Mouse (Mus musculus): Measurements from ENCODE around the gene Zfp637. TPM values are rescaled to one million over a fixed set of nuclear protein-coding genes. Genes with fewer than 3 reads are reported as not detected.

Gene Zfp637
- total and polyA plus RNA-seq, 2 experiments from 2014 or later = 52.9 to 67.6 TPM

DNA sequence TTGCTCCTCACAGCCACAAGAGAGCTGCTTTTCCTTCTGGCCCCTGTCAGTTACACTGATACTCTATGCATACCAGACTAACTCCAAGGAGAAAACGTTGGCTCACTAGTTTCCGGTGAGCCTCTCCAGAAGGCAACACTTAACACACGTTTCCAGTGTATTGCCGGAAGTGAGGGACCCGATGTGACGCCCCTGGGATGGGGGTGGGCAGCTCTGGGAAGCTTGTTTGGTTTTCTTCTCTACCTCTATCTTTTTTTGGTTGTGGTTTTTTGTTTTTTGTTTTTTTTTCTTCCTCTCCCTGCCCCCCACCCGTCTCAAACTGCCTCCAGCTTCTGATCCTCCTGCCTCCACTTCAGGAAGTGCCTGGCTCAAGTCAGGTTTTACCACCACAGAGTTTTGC is 41.0 kb downstream of the Zfp637 start:
- TF ChIP-seq EP300 (IDR thresholded peaks at IDR 0.05; ENCODE audit: low read depth) = no peak
- TF ChIP-seq CTCF (IDR thresholded peaks at IDR 0.05; ENCODE audit: low read depth) = no peak
- no peak overlapping the region for H3K9ac ChIP-seq (replicated peaks; ENCODE audit: low read depth, low read length)
- DNase-seq (ENCODE audit: low spot score) = no peak
- no peak overlapping the region; the same call in 1 of the 2 replicates for H3K27ac ChIP-seq (ENCODE audit: low read depth)
- no peaks in the 10 kb centered on the region for H3K9me3 ChIP-seq (replicated peaks; ENCODE audit: control insufficient read depth, low read length)
- H3K4me3 ChIP-seq (ENCODE audit: low read depth, low read length) = no peak overlapping the region
- no peaks in the 10 kb centered on the region for H3K36me3 ChIP-seq (replicated peaks; ENCODE audit: control insufficient read depth, insufficient read depth, low read length)
- H3K4me2 ChIP-seq (ENCODE audit: low read depth, low read length) = no peak overlapping the region
- H3K27me3 ChIP-seq (ENCODE audit: control insufficient read depth, insufficient read depth, low read length) = no peaks in the 10 kb centered on the region
- ATAC-seq (ENCODE audit: insufficient read depth, low read depth) = no peak
- peaks cover 14% of the 10 kb centered on the region; the same call in 1 of the 2 replicates for H3K4me1 ChIP-seq (ENCODE audit: control insufficient read depth, insufficient read depth)
- 56% methylated on average over 7 of the region's 7 CpGs for WGBS

DNA sequence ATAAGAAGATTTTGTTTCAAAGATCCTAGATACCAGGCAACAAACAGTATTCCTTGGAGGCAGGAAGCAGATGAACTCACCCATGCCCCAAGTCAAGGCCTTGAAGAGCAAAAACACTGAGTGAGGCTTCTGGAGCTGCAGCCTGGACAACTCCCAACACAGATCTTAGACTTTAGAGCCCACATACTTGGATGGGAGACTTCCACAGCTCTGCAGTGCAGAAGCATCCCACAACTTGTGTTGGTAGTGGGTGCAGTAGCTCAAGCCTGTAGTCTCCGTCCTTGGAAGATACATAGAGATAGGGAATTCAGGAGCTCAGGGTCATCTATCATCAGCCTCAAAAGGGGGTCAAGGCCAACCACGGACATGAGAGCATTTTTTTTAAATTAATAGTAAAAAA is 45.0 kb downstream of the Zfp637 start:
- Histone ChIP-seq H3K9me3 (replicated peaks; ENCODE audit: control insufficient read depth, low read length) (no peaks in the 10 kb centered on the region), H3K4me2 (ENCODE audit: low read depth, low read length) (no peak overlapping the region), H3K9ac (replicated peaks; ENCODE audit: low read depth, low read length) (no peak overlapping the region), H3K27me3 (ENCODE audit: control insufficient read depth, insufficient read depth, low read length) (no peaks in the 10 kb centered on the region), H3K36me3 (replicated peaks; ENCODE audit: control insufficient read depth, insufficient read depth, low read length) (no peaks in the 10 kb centered on the region), H3K4me1 (ENCODE audit: control insufficient read depth, insufficient read depth) (0 out of 2 replicates have a peak, but pooled peaks cover 2% of the 10 kb centered on the region), H3K4me3 (ENCODE audit: low read depth, low read length) (no peak overlapping the region), H3K27ac (ENCODE audit: low read depth) (no peak overlapping the region)
- TF ChIP-seq EP300 (IDR thresholded peaks at IDR 0.05; ENCODE audit: low read depth) (no peak), CTCF (IDR thresholded peaks at IDR 0.05; ENCODE audit: low read depth) (no peak)
- DNase-seq (ENCODE audit: low spot score) = no peak
- ATAC-seq (ENCODE audit: insufficient read depth, low read depth) = no peak
- WGBS = 71% methylated on average over 2 of the region's 2 CpGs

GRCm38 (mm10) chr6:117888032-117888431 is 47.1 kb downstream of the Zfp637 start:
- Histone ChIP-seq H3K9me3 (replicated peaks; ENCODE audit: control insufficient read depth, low read length) (no peaks in the 10 kb centered on the region), H3K9ac (replicated peaks; ENCODE audit: low read depth, low read length) (no peak overlapping the region), H3K27me3 (ENCODE audit: control insufficient read depth, insufficient read depth, low read length) (no peaks in the 10 kb centered on the region), H3K4me2 (ENCODE audit: low read depth, low read length) (no peak overlapping the region), H3K27ac (ENCODE audit: low read depth) (no peak overlapping the region), H3K4me3 (ENCODE audit: low read depth, low read length) (no peak overlapping the region), H3K36me3 (replicated peaks; ENCODE audit: control insufficient read depth, insufficient read depth, low read length) (no peaks in the 10 kb centered on the region), H3K4me1 (ENCODE audit: control insufficient read depth, insufficient read depth) (no peaks in the 10 kb centered on the region)
- TF ChIP-seq EP300 (IDR thresholded peaks at IDR 0.05; ENCODE audit: low read depth) = no peak
- TF ChIP-seq CTCF (IDR thresholded peaks at IDR 0.05; ENCODE audit: low read depth) = no peak
- ATAC-seq (ENCODE audit: insufficient read depth, low read depth) (no peak), DNase-seq (ENCODE audit: low spot score) (no peak)
- 41% methylated on average over 1 of the region's 1 CpGs for WGBS

DNA sequence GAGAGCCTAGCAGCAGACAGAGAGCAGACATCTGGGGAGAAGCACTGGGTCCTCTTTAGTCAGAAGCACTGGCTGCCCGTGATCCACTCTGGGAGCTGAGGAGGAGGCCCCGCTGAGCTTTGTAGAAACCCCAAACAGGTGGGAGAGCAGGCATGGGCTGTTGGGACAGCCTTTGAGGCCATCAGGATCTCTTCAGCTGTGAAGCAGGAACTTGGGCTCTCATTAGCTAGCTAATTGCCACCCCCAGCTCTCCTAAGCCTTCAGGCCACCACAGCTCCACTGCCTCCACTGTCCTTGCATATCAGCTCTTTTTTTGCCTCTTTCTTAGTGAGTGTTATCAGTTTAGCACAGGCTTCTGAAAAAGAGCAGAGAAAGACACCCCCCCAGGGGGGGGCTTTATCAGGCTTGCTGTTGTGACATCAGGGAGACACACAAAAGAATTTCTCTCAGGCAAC is 47.7 kb downstream of the Zfp637 start:
- Histone ChIP-seq H3K9me3 (replicated peaks; ENCODE audit: control insufficient read depth, low read length) (no peaks in the 10 kb centered on the region), H3K9ac (replicated peaks; ENCODE audit: low read depth, low read length) (no peak overlapping the region), H3K4me3 (ENCODE audit: low read depth, low read length) (no peak overlapping the region), H3K27me3 (ENCODE audit: control insufficient read depth, insufficient read depth, low read length) (no peaks in the 10 kb centered on the region), H3K4me2 (ENCODE audit: low read depth, low read length) (no peak overlapping the region), H3K27ac (ENCODE audit: low read depth) (no peak overlapping the region), H3K4me1 (ENCODE audit: control insufficient read depth, insufficient read depth) (no peaks in the 10 kb centered on the region), H3K36me3 (replicated peaks; ENCODE audit: control insufficient read depth, insufficient read depth, low read length) (no peaks in the 10 kb centered on the region)
- no peak for TF ChIP-seq EP300 (IDR thresholded peaks at IDR 0.05; ENCODE audit: low read depth)
- TF ChIP-seq CTCF (IDR thresholded peaks at IDR 0.05; ENCODE audit: low read depth) = no peak
- WGBS = 52% methylated on average over 2 of the region's 2 CpGs
- no peak for ATAC-seq (ENCODE audit: insufficient read depth, low read depth)
- no peak for DNase-seq (ENCODE audit: low spot score)

GRCm38 (mm10) chr6:117890257-117890656 is 49.3 kb downstream of the Zfp637 start:
- Histone ChIP-seq H3K4me3 (ENCODE audit: low read depth, low read length) (no peak overlapping the region), H3K4me2 (ENCODE audit: low read depth, low read length) (no peak overlapping the region), H3K27ac (ENCODE audit: low read depth) (no peak overlapping the region), H3K4me1 (ENCODE audit: control insufficient read depth, insufficient read depth) (no peaks in the 10 kb centered on the region), H3K27me3 (ENCODE audit: control insufficient read depth, insufficient read depth, low read length) (no peaks in the 10 kb centered on the region), H3K36me3 (replicated peaks; ENCODE audit: control insufficient read depth, insufficient read depth, low read length) (no peaks in the 10 kb centered on the region), H3K9me3 (replicated peaks; ENCODE audit: control insufficient read depth, low read length) (no peaks in the 10 kb centered on the region), H3K9ac (replicated peaks; ENCODE audit: low read depth, low read length) (no peak overlapping the region)
- no peak for ATAC-seq (ENCODE audit: insufficient read depth, low read depth)
- WGBS = 72% methylated on average over 6 of the region's 6 CpGs
- TF ChIP-seq CTCF (IDR thresholded peaks at IDR 0.05; ENCODE audit: low read depth) (no peak), EP300 (IDR thresholded peaks at IDR 0.05; ENCODE audit: low read depth) (no peak)
- no peak for DNase-seq (ENCODE audit: low spot score)
